Mouse (Mus musculus) activated CD4-positive, CD25-positive, alpha-beta regulatory T cell (primary cell): Measurements from ENCODE around the gene Tpp1. TPM values are rescaled to one million over a fixed set of nuclear protein-coding genes. Genes with fewer than 3 reads are reported as not detected.

Source experiments
- polyA plus RNA-seq, 2 experiments: library from polyadenylated mRNA; unstranded; fragments of 100-300 nt; shearing (Covaris generic); gene quantifications; one replicate each; pipeline ENCODE4 v1.2.1; 2017

The Tpp1 gene
- polyA plus RNA-seq: 100 to 1,000 TPM; 102 to 109 TPM

DNA sequence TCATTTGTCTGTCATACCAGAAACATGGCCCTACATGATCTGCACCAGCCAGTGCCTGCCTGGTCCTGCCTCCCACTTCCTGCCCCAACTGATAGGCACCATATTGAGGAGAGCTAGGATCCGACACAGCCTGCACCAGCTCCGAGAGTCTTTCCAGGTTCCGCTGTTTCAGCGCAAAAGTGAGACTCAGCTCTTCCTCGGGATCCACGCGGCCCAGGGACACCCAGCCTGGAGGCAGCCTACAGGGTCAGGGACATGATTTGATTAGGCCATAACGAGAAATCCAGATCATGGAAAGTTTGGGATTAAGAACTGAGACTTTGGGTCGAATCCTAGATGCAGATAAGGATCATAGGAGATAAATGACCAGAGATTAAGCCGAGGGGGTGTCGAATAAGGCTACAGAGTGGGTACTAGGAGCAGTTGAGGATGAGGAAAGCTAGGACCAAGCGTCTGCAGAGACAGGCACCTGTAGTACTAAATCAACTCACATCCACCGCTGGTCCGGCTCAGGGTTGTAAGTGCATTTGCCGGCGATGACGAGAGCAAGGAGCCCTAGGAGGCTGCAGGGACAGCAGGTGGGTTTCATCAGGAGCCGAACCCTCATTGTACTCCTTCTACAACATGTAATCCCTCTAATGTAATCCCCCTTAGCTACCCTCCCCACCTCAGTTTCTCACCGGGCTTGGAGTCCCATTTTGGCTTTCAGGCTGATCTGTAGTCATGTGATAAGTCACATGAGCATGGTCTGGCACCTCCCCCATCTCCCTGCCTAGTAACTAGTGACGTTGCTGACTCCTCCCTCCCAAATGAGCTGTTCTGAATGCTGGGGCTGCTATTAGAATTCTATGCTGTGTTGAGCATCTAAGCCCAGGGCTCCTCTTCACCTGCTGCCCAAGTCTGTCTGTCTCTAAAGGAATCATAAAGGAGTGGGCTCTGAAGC is at the start of gene Tpp1:
Gene Tpp1, minus strand, starts transcription at position 745 of the 943 bp plus-strand sequence.

DNA sequence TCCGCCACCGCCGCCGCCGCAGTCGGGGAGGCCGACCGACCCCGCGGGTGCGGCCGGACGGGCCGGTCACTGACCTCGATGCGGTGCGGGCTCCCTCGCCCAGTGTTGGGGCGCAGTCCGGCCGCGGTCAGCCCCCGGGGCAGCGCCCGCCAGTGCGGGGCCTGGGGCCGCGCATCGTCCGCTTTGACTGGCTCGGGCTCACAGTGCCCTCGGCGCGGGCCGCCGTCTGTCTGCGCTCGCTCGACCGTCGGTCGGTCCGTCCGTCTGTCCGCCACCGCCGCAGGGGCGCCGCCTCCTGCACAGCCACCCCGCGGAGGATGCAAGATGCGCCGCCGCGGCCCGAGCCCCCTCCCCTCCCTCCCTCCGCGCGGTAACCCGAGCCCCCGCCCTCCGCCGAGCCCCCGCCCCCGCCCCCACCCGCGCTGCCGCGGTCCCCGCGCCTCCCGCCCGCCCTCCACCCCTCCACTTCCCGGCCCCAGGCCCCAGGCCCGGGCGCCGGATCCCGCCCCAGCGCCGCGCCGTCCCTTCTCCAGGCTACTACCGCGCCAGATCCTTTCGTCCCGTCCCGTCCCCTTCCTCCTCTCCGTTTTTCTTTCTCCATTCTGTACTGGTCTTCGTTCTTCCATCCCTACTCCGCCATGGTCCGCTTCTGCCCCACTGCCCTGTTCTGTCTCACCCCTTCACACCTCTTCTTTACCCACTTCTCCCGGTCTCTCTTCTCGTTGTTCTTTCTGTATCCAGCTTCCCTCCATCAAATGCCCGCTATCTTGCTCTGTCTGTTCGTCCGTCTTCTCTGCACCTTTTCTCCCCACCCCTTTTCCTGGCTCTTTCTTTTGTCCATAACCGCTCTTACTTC is 35.5 kb upstream of the Tpp1 start, which contains the start of gene Dchs1:
Gene Dchs1, minus strand, starts transcription at position 370 of the 856 bp plus-strand sequence.

GRCm38 (mm10) chr7:105743926-105744590 is 8.0 kb downstream of the Tpp1 start, which contains the start of gene Taf10:
Gene Taf10 (minus strand): TSS chr7:105744361.

GRCm38 (mm10) chr7:105736911-105737521 is 15.0 kb downstream of the Tpp1 start, which contains the start of gene Rrp8:
Gene Rrp8 (minus strand): TSS chr7:105737385.

DNA sequence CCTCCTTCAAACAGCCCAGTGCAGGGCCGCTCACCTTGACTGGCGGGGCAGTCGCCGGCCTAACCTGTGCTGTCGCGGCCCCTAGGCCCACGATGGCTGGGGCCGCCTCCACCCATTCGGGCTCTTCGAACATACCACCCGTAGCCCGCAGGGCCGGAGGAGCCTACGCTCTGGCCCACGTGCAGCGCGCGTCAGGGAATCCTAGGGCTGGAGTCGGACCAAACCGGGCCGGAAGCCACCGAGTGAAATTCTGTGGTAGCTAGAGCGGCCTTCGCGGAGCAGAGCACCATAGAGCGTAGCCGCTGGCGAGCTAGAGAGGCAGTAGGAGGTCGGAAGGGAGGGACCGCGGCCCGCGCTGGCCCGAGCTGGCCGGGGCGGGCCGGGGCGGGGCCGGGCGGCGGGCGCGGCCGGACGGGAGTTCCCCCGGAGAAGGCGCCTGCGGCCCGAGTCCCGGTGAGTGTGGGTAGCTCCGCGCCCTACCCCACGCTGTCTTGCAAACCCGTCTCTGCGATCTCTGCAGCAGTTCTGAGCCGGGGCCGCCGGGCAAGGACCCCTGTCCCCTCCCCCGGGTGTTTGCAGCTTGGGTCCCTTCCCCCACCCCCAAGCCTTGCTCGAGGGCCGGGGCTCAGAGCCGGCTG is 15.7 kb downstream of the Tpp1 start, which contains the start of gene Ilk:
Gene Ilk, plus strand, starts transcription at position 329 of the 638 bp plus-strand sequence.

Other genes with a start within 250 kb of the Tpp1 start
- gene Smpd1, start 197.9 kb downstream of the Tpp1 start, polyA plus RNA-seq: 10 to 100 TPM; 31.7 to 63.8 TPM
- gene Apbb1, start 170.6 kb downstream of the Tpp1 start, polyA plus RNA-seq: 1 to 10 TPM; 1.8 to 10.0 TPM
- gene Hpx, start 152.1 kb downstream of the Tpp1 start, polyA plus RNA-seq: under 1 TPM; 0.21 to 0.29 TPM
- 1 to 10 TPM; 6.8 to 8.5 TPM for gene Trim3, start 118.7 kb downstream of the Tpp1 start, polyA plus RNA-seq
- gene Timm10b, start 112.2 kb downstream of the Tpp1 start, polyA plus RNA-seq: 100 to 1,000 TPM; 220 to 263 TPM
- 10 to 100 TPM; 19.6 to 26.2 TPM for gene Arfip2, start 111.8 kb downstream of the Tpp1 start, polyA plus RNA-seq
- 10 to 100 TPM; 10.1 to 13.8 TPM for gene Gm45799, start 111.7 kb downstream of the Tpp1 start, polyA plus RNA-seq
- 1 to 10 TPM; 1.4 to 1.7 TPM for gene Dnhd1, start 101.4 kb downstream of the Tpp1 start, polyA plus RNA-seq
- 100 to 1,000 TPM; 196 to 202 TPM for gene Ilk, start 15.6 kb downstream of the Tpp1 start, polyA plus RNA-seq
- gene Rrp8, start 14.8 kb downstream of the Tpp1 start, polyA plus RNA-seq: 10 to 100 TPM; 30.5 to 34.8 TPM
- gene Taf10, start 7.9 kb downstream of the Tpp1 start, polyA plus RNA-seq: 100 to 1,000 TPM; 367 to 382 TPM
- gene Dchs1, start 35.4 kb upstream of the Tpp1 start, polyA plus RNA-seq: under 1 TPM in 1 of 2 experiments, not detected in 1; 0.14 TPM
- gene Mrpl17, start 58.9 kb upstream of the Tpp1 start, polyA plus RNA-seq: 100 to 1,000 TPM; 118 to 182 TPM
- 100 to 1,000 TPM; 105 to 256 TPM for gene Gm4070, start 201.7 kb upstream of the Tpp1 start, polyA plus RNA-seq